Mouse (Mus musculus): ENCODE measurements around the gene Zfyve1. TPM values are rescaled to one million over a fixed set of nuclear protein-coding genes. Genes with fewer than 3 reads are reported as not detected.

Gene Zfyve1
- polyA plus RNA-seq, 1 experiment: not detected

DNA sequence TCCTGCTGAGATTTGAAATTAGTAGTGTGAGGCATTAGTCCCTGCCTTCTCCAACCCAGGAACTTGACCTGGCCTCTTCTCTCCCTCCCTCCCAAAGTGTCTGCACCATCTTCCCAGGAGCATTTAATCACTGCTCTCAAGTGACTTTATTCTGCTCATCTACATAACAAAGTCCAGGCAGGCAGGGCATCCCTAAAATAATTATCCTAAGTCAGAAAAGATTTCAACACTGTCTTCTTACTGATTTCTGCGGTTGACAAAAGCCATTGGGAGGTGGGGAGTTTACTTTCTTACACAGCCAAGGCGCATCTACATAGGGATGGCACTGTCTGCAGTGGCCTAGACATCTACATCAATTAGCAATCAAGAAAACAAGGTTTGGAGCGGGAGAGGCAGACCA lies 27.2 kb downstream of the Zfyve1 start:
- no peak overlapping the region for H3K4me3 ChIP-seq (ENCODE audit: insufficient read depth, low read depth, low read length)
- no peak overlapping the region for H3K27ac ChIP-seq (ENCODE audit: insufficient read depth, low read depth, low read length)
- WGBS: 84% methylated on average over 3 of the region's 3 CpGs
- TF ChIP-seq POLR2A (IDR thresholded peaks at IDR 0.05; ENCODE audit: insufficient read depth, low read depth, low read length) (no peak), CTCF (IDR thresholded peaks at IDR 0.05; ENCODE audit: insufficient read depth, low read depth, low read length) (no peak)
- no peaks in the 10 kb centered on the region for H3K4me1 ChIP-seq (ENCODE audit: control insufficient read depth, insufficient read depth, low read length)

GRCm38 (mm10) chr12:83562589-83562988 lies 34.4 kb downstream of the Zfyve1 start:
- Histone ChIP-seq H3K27ac (ENCODE audit: insufficient read depth, low read depth, low read length) (no peak overlapping the region), H3K4me3 (ENCODE audit: insufficient read depth, low read depth, low read length) (no peak overlapping the region), H3K4me1 (ENCODE audit: control insufficient read depth, insufficient read depth, low read length) (no peaks in the 10 kb centered on the region)
- TF ChIP-seq POLR2A (IDR thresholded peaks at IDR 0.05; ENCODE audit: insufficient read depth, low read depth, low read length): no peak
- no peak for TF ChIP-seq CTCF (IDR thresholded peaks at IDR 0.05; ENCODE audit: insufficient read depth, low read depth, low read length)
- WGBS: 86% methylated on average over 3 of the region's 3 CpGs

DNA sequence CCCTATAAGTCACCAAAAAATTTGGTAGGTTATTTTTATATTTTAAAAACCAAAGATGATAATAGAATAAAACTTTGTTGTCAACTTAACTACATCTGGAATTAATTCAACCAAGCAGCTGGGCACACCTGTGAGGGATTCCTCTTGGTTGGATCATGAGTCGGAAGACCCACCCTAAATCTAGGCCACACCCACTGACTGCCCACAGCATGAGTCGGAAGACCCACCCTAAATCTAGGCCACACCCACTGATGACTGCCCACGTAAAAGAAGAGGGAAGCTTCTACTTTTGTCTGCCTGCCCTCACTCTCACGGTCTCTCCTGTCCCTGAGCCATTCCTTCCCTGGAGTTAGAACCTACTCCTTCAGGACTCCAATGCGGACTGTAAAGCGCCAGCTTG lies 36.8 kb downstream of the Zfyve1 start:
- TF ChIP-seq CTCF (IDR thresholded peaks at IDR 0.05; ENCODE audit: insufficient read depth, low read depth, low read length) (no peak), POLR2A (IDR thresholded peaks at IDR 0.05; ENCODE audit: insufficient read depth, low read depth, low read length) (no peak)
- 80% methylated on average over 6 of the region's 6 CpGs for WGBS
- Histone ChIP-seq H3K27ac (ENCODE audit: insufficient read depth, low read depth, low read length) (no peak overlapping the region), H3K4me1 (ENCODE audit: control insufficient read depth, insufficient read depth, low read length) (no peaks in the 10 kb centered on the region), H3K4me3 (ENCODE audit: insufficient read depth, low read depth, low read length) (no peak overlapping the region)

DNA sequence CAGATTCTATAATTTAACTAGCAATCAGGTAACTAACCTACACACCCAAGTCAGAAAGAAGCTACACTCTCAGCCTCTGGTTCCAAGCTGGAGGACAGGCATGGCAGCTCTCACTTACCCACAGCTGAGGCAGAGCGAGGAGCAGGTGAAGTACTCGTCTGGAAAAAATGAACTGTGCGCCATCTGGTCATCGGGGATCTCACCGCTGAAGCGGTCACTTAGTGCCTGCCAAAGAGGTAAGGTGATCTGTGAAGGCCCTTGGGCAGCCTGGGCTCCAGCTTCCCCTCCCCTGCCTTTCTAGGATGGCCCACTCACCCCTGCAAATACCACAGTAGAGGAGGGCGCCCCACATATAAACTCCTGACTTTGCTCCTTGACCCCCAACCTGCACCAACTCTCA lies 38.5 kb downstream of the Zfyve1 start:
- H3K27ac ChIP-seq (ENCODE audit: insufficient read depth, low read depth, low read length): no peak overlapping the region
- 96% methylated on average over 7 of the region's 7 CpGs for WGBS
- no peak overlapping the region for H3K4me3 ChIP-seq (ENCODE audit: insufficient read depth, low read depth, low read length)
- TF ChIP-seq POLR2A (IDR thresholded peaks at IDR 0.05; ENCODE audit: insufficient read depth, low read depth, low read length) (no peak), CTCF (IDR thresholded peaks at IDR 0.05; ENCODE audit: insufficient read depth, low read depth, low read length) (no peak)
- H3K4me1 ChIP-seq (ENCODE audit: control insufficient read depth, insufficient read depth, low read length): no peaks in the 10 kb centered on the region

DNA sequence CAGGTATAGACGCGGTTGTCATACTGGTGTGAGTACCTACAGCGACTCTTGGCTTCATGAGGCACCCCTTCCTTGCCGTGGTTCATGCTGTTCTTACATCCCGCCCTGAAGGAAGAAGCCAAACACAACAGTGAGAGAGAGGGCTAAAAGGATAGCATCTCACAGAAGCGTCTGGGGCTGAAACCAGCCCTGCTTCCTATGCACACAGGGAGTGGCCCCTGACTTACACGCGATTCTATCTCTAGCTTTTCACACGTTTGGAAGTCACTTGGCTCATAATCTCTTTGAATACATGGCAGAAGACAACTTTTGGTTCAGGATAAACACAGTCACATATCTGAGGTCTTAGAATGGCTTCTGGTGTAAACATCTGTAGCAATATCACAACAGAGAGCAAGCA lies 41.4 kb downstream of the Zfyve1 start:
- WGBS: 69% methylated on average over 9 of the region's 9 CpGs
- TF ChIP-seq CTCF (IDR thresholded peaks at IDR 0.05; ENCODE audit: insufficient read depth, low read depth, low read length) (no peak), POLR2A (IDR thresholded peaks at IDR 0.05; ENCODE audit: insufficient read depth, low read depth, low read length) (no peak)
- no peak overlapping the region for H3K27ac ChIP-seq (ENCODE audit: insufficient read depth, low read depth, low read length)
- H3K4me1 ChIP-seq (ENCODE audit: control insufficient read depth, insufficient read depth, low read length): no peaks in the 10 kb centered on the region
- H3K4me3 ChIP-seq (ENCODE audit: insufficient read depth, low read depth, low read length): no peak overlapping the region

DNA sequence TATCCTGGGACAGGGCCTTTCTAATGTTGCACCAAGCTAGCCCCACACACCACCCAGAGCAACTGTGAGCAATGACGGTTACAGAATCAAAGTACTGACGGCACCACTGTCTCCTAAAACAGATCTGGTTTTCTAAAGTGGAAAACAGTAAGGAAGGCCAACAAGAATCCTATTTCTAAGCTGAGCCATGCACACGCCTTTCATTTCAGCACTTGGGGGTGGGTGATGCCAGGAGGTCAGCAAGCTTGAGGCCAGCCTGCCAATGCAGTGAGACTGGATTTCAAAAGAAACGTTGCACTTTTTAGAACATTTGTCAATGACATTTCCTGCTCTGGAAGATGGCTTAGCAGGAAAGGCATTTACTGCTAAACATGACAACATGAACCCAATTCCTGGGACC lies 43.2 kb downstream of the Zfyve1 start:
- Histone ChIP-seq H3K4me1 (ENCODE audit: control insufficient read depth, insufficient read depth, low read length) (no peaks in the 10 kb centered on the region), H3K27ac (ENCODE audit: insufficient read depth, low read depth, low read length) (no peak overlapping the region), H3K4me3 (ENCODE audit: insufficient read depth, low read depth, low read length) (no peak overlapping the region)
- no peak for TF ChIP-seq POLR2A (IDR thresholded peaks at IDR 0.05; ENCODE audit: insufficient read depth, low read depth, low read length)
- no peak for TF ChIP-seq CTCF (IDR thresholded peaks at IDR 0.05; ENCODE audit: insufficient read depth, low read depth, low read length)
- 72% methylated on average over 4 of the region's 4 CpGs for WGBS

- H3K27ac ChIP-seq (ENCODE audit: insufficient read depth, low read depth, low read length): no peak overlapping the region
- no peak overlapping the region for H3K4me3 ChIP-seq (ENCODE audit: insufficient read depth, low read depth, low read length)
- TF ChIP-seq POLR2A (IDR thresholded peaks at IDR 0.05; ENCODE audit: insufficient read depth, low read depth, low read length) (no peak), CTCF (IDR thresholded peaks at IDR 0.05; ENCODE audit: insufficient read depth, low read depth, low read length) (no peak)
- WGBS: 91% methylated on average over 16 of the region's 16 CpGs
- H3K4me1 ChIP-seq (ENCODE audit: control insufficient read depth, insufficient read depth, low read length): no peaks in the 10 kb centered on the region
Measured at GRCm38 (mm10) chr12:83551305-83551704, 45.7 kb downstream of the Zfyve1 start.

DNA sequence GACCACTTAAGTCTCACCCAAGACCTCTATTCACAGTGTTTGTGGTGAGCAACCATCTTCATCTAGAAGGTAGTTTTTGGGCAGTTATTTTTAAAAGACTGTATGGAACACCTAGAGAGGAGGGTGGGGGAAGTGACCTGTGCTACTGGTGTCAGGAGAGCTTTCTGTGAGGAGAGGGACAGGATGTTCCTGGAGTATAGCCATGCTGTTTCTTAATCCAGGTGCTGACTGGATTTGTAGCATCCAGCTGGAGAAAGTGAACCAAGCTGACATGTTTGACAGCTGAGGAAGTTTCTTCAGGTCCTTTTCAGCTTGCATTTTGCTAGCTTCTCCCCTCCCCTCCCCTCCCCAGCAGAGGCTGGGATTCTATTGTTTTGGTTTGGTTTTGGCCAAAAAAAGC lies 52.2 kb downstream of the Zfyve1 start:
- H3K27ac ChIP-seq (ENCODE audit: insufficient read depth, low read depth, low read length): no peak overlapping the region
- H3K4me3 ChIP-seq (ENCODE audit: insufficient read depth, low read depth, low read length): no peak overlapping the region
- TF ChIP-seq CTCF (IDR thresholded peaks at IDR 0.05; ENCODE audit: insufficient read depth, low read depth, low read length) (no peak), POLR2A (IDR thresholded peaks at IDR 0.05; ENCODE audit: insufficient read depth, low read depth, low read length) (no peak)
- peaks cover 6% of the 10 kb centered on the region for H3K4me1 ChIP-seq (ENCODE audit: control insufficient read depth, insufficient read depth, low read length)

DNA sequence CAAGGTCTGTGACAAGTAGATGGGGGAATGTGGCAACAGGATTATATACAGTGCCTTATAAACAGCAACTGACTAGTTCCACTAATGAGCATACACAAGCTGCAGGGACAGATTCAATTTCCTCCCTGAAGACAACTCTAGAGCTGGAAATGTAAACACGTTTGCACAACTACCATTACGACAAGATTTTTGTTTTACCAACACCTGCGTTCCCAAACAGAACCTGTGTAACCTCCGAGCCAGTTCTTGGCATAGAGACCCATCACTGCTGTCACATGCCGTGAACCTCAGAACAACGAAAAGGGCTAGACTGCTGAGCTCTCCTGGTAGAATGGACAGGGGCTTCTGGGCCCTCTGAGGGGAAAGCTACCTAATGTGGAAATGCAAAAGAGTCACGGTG lies 53.0 kb downstream of the Zfyve1 start:
- peak overlapping the region; percentile 67 for H3K27ac ChIP-seq (ENCODE audit: insufficient read depth, low read depth, low read length)
- TF ChIP-seq POLR2A (IDR thresholded peaks at IDR 0.05; ENCODE audit: insufficient read depth, low read depth, low read length): no peak
- TF ChIP-seq CTCF (IDR thresholded peaks at IDR 0.05; ENCODE audit: insufficient read depth, low read depth, low read length): no peak
- WGBS: 38% methylated on average over 7 of the region's 7 CpGs
- peaks cover 6% of the 10 kb centered on the region for H3K4me1 ChIP-seq (ENCODE audit: control insufficient read depth, insufficient read depth, low read length)
- no peak overlapping the region for H3K4me3 ChIP-seq (ENCODE audit: insufficient read depth, low read depth, low read length)

DNA sequence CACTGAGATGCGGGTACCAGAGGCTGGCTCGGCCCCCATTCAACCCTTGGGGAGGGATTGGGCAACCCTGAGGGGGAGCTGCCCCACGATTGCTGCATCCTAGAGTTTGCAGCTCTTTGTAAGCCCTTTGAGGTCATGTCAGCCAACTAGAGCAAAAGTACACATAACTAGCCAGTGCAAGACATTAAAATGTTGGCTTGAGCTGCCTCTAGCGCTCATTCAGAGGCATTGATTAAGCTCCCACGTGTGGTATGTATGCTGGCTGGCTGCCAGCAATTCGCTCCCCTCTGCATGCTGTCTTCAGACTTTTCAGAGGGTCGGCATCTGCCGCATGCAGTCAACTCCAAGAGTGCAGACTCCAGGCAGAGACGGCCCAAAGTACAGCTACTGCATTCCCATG lies 61.0 kb downstream of the Zfyve1 start:
- TF ChIP-seq POLR2A (IDR thresholded peaks at IDR 0.05; ENCODE audit: insufficient read depth, low read depth, low read length) (no peak), CTCF (IDR thresholded peaks at IDR 0.05; ENCODE audit: insufficient read depth, low read depth, low read length) (no peak)
- Histone ChIP-seq H3K27ac (ENCODE audit: insufficient read depth, low read depth, low read length) (no peak overlapping the region), H3K4me3 (ENCODE audit: insufficient read depth, low read depth, low read length) (no peak overlapping the region), H3K4me1 (ENCODE audit: control insufficient read depth, insufficient read depth, low read length) (peaks cover 11% of the 10 kb centered on the region)
- WGBS: 28% methylated on average over 9 of the region's 9 CpGs

Data from olfactory bulb, adult 2 months (tissue).